Mouse (Mus musculus) forebrain, embryonic 16.5 days (tissue): ENCODE measurements around the gene Rpgrip1l. TPM values are rescaled to one million over a fixed set of nuclear protein-coding genes. Genes with fewer than 3 reads are reported as not detected.

Experiments used
- ATAC-seq: fragments of 200-750 bp; cut with Nextera tagmentation; 2 replicates; pipeline ENCODE4 v1.8.0; 2017; ENCODE audit warnings: mild to moderate bottlenecking, moderate library complexity
- H3K27ac ChIP-seq: fragments of 300-500 bp; sonication (generic); 2 replicates; pipeline ENCODE4 v1.5.1; 2014; ENCODE audit warnings: low read length, control low read depth
- H3K27me3 ChIP-seq: fragments of 300-500 bp; sonication (generic); replicated peaks from 2 replicates; pipeline ENCODE4 v1.6.1; 2014; ENCODE audit warnings: low read length; ENCODE audit not compliant: control insufficient read depth, insufficient read depth
- H3K36me3 ChIP-seq: fragments of 300-500 bp; sonication (generic); 2 replicates; pipeline ENCODE4 v1.6.1; 2014; ENCODE audit not compliant: control insufficient read depth, insufficient read depth
- H3K4me1 ChIP-seq: fragments of 300-500 bp; sonication (generic); replicated peaks from 2 replicates; pipeline ENCODE4 v1.6.1; 2014; ENCODE audit warnings: low read length; ENCODE audit not compliant: control insufficient read depth, insufficient read depth
- H3K4me2 ChIP-seq: fragments of 300-500 bp; sonication (generic); 2 replicates; pipeline ENCODE4 v1.6.1; 2014; ENCODE audit warnings: mild to moderate bottlenecking, low read length, control low read depth
- H3K4me3 ChIP-seq: fragments of 300-500 bp; sonication (generic); replicated peaks from 2 replicates; pipeline ENCODE4 v1.5.1; 2014; ENCODE audit warnings: mild to moderate bottlenecking, low read length, control low read depth
- H3K9ac ChIP-seq: fragments of 300-500 bp; sonication (generic); replicated peaks from 2 replicates; pipeline ENCODE4 v1.6.1; 2014; ENCODE audit warnings: low read depth, low read length, control low read depth
- H3K9me3 ChIP-seq: fragments of 300-500 bp; sonication (generic); 2 replicates; pipeline ENCODE4 v1.6.1; 2016; ENCODE audit warnings: low read length; ENCODE audit not compliant: control insufficient read depth
- WGBS: fragments of 180-500 bp; shearing (Covaris S2); extraction: QIAGEN DNeasy Blood & Tissue Kit; methylation state at CpG from one replicate; pipeline ENCODE4 v1.1.7; 2014; 5-methylcytosine and 5-hydroxymethylcytosine counted together
- polyA plus RNA-seq: library from polyadenylated mRNA; unstranded; fragments of >200 nt; fragmentation: Nextera tagmentation; extraction: Ambion mirVana; gene quantifications from 2 replicates; pipeline ENCODE4 v1.2.1, GENCODE M21; 2015

Rpgrip1l gene
- polyA plus RNA-seq, 1 experiment from 2014 or later = 13.7 TPM

DNA sequence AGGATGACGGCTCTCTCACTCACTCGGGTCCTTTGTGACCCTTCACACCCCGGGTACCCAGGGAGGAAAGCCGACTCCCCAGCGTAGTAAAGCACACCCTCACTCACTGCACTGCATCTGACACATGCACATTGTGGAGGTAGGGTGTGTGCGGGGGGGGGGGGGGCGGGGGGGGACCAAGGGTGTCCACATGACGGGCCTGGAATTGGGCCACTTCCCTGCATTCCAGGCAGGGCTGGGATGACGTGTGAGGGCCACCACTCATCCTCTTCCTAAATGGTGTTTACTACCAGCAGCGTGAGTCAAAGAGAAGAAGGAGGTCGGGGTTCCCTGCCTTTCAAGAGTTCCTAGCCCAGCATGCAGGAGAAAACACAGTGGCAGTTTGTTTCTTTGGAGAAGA is 124.9 kb downstream of the Rpgrip1l start:
- peaks cover 13% of the 10 kb centered on the region for H3K27me3 ChIP-seq
- WGBS = 72% methylated on average over 10 of the region's 11 CpGs
- ATAC-seq = no peak

DNA sequence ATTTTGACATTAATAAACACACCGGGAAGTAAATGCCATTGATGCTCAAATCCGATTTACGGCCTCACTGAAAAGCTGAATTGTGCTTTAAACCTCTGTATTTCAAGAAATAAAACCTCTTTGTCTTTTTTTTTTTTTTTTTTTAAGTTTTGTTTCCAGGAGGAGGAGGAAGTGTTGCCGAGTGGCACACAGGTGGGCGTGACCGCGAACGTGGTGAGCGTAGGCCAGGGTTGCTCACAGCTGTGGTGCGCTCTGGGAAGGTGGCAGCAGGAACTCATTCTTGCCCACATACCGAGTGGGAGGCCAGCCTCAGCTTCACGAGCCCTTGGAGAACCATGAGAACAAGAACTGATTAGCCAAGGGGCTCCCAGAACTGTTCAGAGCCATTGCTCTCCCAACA is 126.7 kb downstream of the Rpgrip1l start:
- Histone ChIP-seq H3K4me2 (no peak overlapping the region), H3K36me3 (no peaks in the 10 kb centered on the region), H3K4me3 (no peak overlapping the region), H3K27me3 (peaks cover 8% of the 10 kb centered on the region; the same call in 1 of the 2 replicates), H3K27ac (no peak overlapping the region), H3K9ac (no peak overlapping the region), H3K9me3 (peaks cover 9% of the 10 kb centered on the region; the same call in 1 of the 2 replicates), H3K4me1 (peaks cover 9% of the 10 kb centered on the region)
- WGBS = 89% methylated on average over 12 of the region's 12 CpGs
- ATAC-seq = no peak

More for the DNA sequence above, 124.9 kb downstream of the Rpgrip1l start:
- Histone ChIP-seq H3K4me2 (no peak overlapping the region), H3K27ac (no peak overlapping the region), H3K4me1 (peaks cover 9% of the 10 kb centered on the region), H3K9ac (no peak overlapping the region), H3K36me3 (no peaks in the 10 kb centered on the region), H3K9me3 (peaks cover 9% of the 10 kb centered on the region; the same call in 1 of the 2 replicates), H3K4me3 (no peak overlapping the region)

DNA sequence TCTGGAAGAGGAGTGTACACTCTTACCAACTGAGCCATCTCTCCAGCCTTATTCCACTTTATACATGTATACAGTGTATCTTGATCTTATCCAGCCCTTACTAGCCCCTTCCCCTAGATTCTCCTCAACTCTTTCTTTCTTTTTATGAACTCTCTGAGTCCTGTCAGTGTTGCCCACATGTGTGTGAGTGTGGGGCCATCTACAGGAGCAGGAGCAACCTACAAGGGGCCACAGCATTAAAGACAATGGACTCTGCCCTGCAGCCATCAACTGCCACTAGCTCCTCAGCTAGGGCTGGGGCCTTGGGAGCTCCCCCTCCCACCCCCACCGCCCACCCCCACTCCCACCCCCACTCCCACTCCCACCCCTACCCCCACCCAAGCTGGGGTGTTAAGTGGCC is 135.4 kb downstream of the Rpgrip1l start:
- Histone ChIP-seq H3K27me3 (no peaks in the 10 kb centered on the region), H3K4me3 (no peak overlapping the region), H3K4me1 (no peaks in the 10 kb centered on the region), H3K9ac (no peak overlapping the region), H3K27ac (no peak overlapping the region), H3K36me3 (no peaks in the 10 kb centered on the region), H3K4me2 (no peak overlapping the region), H3K9me3 (no peaks in the 10 kb centered on the region)
- 20% methylated on average over 1 of the region's 1 CpGs for WGBS
- no peak for ATAC-seq

DNA sequence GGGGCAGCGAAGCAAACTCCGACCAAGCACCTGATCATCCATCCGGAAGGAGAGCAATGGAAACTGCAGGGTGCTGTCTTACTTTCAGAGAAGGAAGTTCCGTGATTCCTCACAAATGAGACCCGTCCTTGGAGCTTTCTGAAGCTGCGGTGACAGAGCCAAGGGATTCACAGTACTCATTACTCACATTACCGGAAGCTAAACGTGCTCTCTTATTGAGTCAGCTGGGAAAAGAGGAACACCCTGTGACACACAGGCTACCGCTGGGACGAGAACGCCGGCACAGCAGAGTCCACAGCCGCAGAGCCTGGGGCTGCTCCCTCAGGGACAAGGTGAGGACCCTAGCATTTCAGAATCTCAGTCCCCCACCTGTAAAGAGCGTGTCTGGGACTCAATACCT is 136.9 kb downstream of the Rpgrip1l start:
- no peaks in the 10 kb centered on the region for H3K9me3 ChIP-seq
- peaks cover 7% of the 10 kb centered on the region for H3K4me1 ChIP-seq
- H3K27me3 ChIP-seq = no peaks in the 10 kb centered on the region
- no peak overlapping the region for H3K4me3 ChIP-seq
- no peak overlapping the region for H3K27ac ChIP-seq
- H3K36me3 ChIP-seq = no peaks in the 10 kb centered on the region
- WGBS = 53% methylated on average over 14 of the region's 14 CpGs
- no peak overlapping the region for H3K9ac ChIP-seq
- no peak for ATAC-seq
- H3K4me2 ChIP-seq = no peak overlapping the region

DNA sequence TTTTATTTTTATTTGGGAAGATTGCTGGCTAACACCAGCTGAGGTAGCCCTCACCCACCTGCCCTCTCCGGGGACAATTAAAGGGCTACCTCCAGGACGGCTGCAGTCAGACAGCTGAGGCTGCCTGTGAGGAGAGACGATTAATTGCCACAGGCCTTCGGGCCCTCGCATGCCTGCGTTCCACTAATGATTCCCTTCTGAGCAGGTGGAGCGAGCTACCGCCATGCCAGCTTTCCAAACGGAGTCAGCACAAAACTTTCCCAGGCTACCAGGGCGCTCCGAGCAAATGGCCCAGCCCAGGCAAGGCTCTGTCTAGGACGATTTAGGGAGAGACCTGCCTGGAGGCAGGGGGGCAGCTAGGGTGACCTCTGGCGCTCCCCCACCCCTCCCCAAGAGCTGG is 141.5 kb downstream of the Rpgrip1l start:
- Histone ChIP-seq H3K36me3 (no peaks in the 10 kb centered on the region), H3K9me3 (no peaks in the 10 kb centered on the region), H3K4me2 (no peak overlapping the region), H3K4me3 (no peak overlapping the region), H3K27ac (no peak overlapping the region), H3K27me3 (no peaks in the 10 kb centered on the region), H3K4me1 (peaks cover 13% of the 10 kb centered on the region), H3K9ac (no peak overlapping the region)
- peak; percentile 43 for ATAC-seq
- WGBS = 27% methylated on average over 13 of the region's 13 CpGs

DNA sequence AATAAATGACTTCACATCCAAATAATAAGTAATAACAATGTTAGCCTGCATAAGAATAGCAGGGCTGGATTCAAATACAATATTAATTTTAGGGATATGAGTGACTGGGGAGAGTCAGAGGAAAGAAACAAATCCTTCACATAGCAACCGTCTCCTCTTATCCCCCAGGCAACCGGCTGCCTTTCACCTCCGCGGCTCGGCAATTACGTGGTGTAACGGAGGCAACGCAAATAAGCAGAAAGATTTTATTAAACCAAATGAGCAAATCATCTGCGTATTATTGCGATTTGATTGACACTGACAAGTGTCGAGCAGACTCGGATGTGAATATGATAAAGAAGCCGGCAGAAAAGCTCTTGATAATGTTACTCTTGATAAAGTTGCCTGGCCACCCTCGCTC is 142.1 kb downstream of the Rpgrip1l start:
- Histone ChIP-seq H3K36me3 (no peaks in the 10 kb centered on the region), H3K27me3 (no peaks in the 10 kb centered on the region), H3K27ac (no peak overlapping the region), H3K9ac (no peak overlapping the region), H3K4me3 (0 out of 2 replicates have a peak overlapping the region, but pooled peaks have one; percentile 15), H3K4me2 (peak overlapping the region; percentile 22), H3K4me1 (peaks cover 13% of the 10 kb centered on the region), H3K9me3 (no peaks in the 10 kb centered on the region)
- peak; percentile 73 for ATAC-seq
- WGBS = 14% methylated on average over 14 of the region's 14 CpGs

DNA sequence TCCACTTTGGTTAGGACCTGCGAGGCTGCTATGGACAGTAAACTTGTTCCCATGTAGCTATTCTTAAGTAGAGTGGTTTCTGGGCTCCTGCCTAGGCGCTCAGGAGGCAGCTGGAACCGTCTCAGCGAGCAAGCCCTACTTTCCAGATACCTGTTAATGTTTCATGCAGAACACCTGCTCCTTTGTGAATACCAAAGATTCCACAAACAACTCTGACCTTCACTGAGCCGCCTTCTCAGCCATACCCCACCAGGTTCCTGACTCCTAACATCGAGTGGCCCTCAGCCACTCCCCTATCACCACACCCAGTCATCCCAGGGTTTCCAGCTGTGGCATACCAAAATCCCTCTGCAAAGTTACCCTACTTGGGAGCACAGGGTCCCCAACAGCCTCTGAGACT is 142.9 kb downstream of the Rpgrip1l start:
- WGBS = 81% methylated on average over 6 of the region's 6 CpGs
- Histone ChIP-seq H3K4me2 (no peak overlapping the region), H3K9me3 (no peaks in the 10 kb centered on the region), H3K27me3 (no peaks in the 10 kb centered on the region), H3K4me3 (no peak overlapping the region), H3K27ac (peak overlapping the region; percentile 33; the same call in 1 of the 2 replicates), H3K9ac (no peak overlapping the region), H3K36me3 (no peaks in the 10 kb centered on the region), H3K4me1 (peaks cover 13% of the 10 kb centered on the region)
- ATAC-seq = no peak

Other genes with a start within 250 kb of the Rpgrip1l start
- 21.9 and 26.6 TPM in 2 replicates for gene Rbl2, start 243.2 kb downstream of the Rpgrip1l start, polyA plus RNA-seq
- 148 and 151 TPM in 2 replicates for gene Aktip, start 113.3 kb downstream of the Rpgrip1l start, polyA plus RNA-seq
- 123 and 132 TPM in 2 replicates for gene Fto, start 263 bp upstream of the Rpgrip1l start, polyA plus RNA-seq